Mouse (Mus musculus): ENCODE data around the gene Ptafr.

Gene Ptafr

GRCm38 (mm10) chr4:132618850-132619375 is 55.0 kb downstream of the Ptafr start:
- no peak for DNase-seq (ENCODE audit: low read depth)

GRCm38 (mm10) chr4:132620134-132620533 is 56.3 kb downstream of the Ptafr start:
- DNase-seq (ENCODE audit: low read depth): no peak

GRCm38 (mm10) chr4:132621287-132622068 is 57.6 kb downstream of the Ptafr start:
- peak; percentile 43 for DNase-seq (ENCODE audit: low read depth)

GRCm38 (mm10) chr4:132624034-132624657 is 60.3 kb downstream of the Ptafr start:
- DNase-seq (ENCODE audit: low read depth): no peak

- DNase-seq (ENCODE audit: low read depth): peak; percentile 85
Measured at GRCm38 (mm10) chr4:132628830-132629229, 65.0 kb downstream of the Ptafr start.
